Mouse (Mus musculus): Measurements from ENCODE around the gene Gm49450.

DNA sequence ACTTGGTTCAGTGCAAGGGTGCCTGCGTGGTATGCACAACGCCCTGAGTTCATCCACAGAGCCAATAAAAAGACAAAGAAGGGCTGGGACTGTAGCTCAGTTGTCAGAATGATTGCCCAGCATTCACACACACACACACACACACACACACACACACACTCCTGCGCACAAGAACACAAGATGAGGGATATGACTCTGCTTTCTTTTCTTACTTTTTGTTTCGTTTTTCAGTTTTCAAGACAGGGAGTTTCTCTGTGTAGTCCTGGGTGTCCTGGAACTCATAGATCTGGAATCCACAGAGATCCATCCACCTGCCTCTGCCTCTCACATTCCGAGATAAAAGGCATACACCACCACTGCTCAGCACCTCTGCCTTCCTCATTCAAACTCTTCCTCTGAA lies 25.8 kb downstream of the Gm49450 start:
- TF ChIP-seq CTCF (IDR thresholded peaks at IDR 0.05; ENCODE audit: low read depth, low read length) (no peak), POLR2A (IDR thresholded peaks at IDR 0.05; ENCODE audit: insufficient read depth, low read length) (no peak)

Measured in ES-Bruce4 (cell line).